In genomic region chr6:92499449-92499848, GRCm38 (mm10) we compare ENCODE assay signal across 13 mouse cellular contexts.
DNase-seq lines count a peak whose midpoint lies in the region; ATAC-seq and TF ChIP-seq lines count a peak whose summit lies in the region.
"Had no signal": no experiment of that assay in that cellular context is flagged by ENCODE, and none has a peak within 500 bp of the region (broad histone marks: within the 10 kb centered on the region; RNA-seq: fewer than 3 reads in every experiment).

No protein-coding gene starts in this region.

- no peak for TF ChIP-seq POLR2A in kidney, adult 2 months (IDR thresholded peaks at IDR 0.05; ENCODE audit: low read depth, low read length)

- WGBS in kidney, adult 2 months, result 72% methylated on average over 4 of the region's 4 CpGs
- 76% methylated on average over 4 of the region's 4 CpGs for WGBS in neural tube, embryonic 15.5 days
- WGBS in forebrain, postnatal 0 days, result 80% methylated on average over 4 of the region's 4 CpGs

- no peak overlapping the region for H3K4me3 ChIP-seq in gastrocnemius, adult 2 months
- no peak overlapping the region for H3K4me3 ChIP-seq in kidney, adult 2 months (ENCODE audit: insufficient read depth, low read depth, low read length)
- no peak overlapping the region for H3K4me3 ChIP-seq in neural tube, embryonic 15.5 days (replicated peaks)
- no peak overlapping the region for H3K4me3 ChIP-seq in forebrain, postnatal 0 days (ENCODE audit: low read depth, low read length)
- H3K4me3 ChIP-seq: limb, embryonic 10.5 days; liver, embryonic 15.5 days; megakaryocyte, embryonic 14.5 days had no signal

- H3K9me3 ChIP-seq in neural tube, embryonic 15.5 days (replicated peaks), result no peaks in the 10 kb centered on the region
- no peaks in the 10 kb centered on the region for H3K9me3 ChIP-seq in forebrain, postnatal 0 days (ENCODE audit: low read length)
- H3K9me3 ChIP-seq: limb, embryonic 10.5 days; liver, embryonic 15.5 days had no signal

- H3K36me3 ChIP-seq in kidney, adult 2 months (ENCODE audit: control insufficient read depth, insufficient read depth, low read length), result no peaks in the 10 kb centered on the region
- H3K36me3 ChIP-seq in neural tube, embryonic 15.5 days, result no peaks in the 10 kb centered on the region
- H3K36me3 ChIP-seq in forebrain, postnatal 0 days (ENCODE audit: insufficient read depth), result no peaks in the 10 kb centered on the region
- H3K36me3 ChIP-seq: limb, embryonic 10.5 days; liver, embryonic 15.5 days had no signal

- no peak overlapping the region for H3K4me2 ChIP-seq in neural tube, embryonic 15.5 days
- no peak overlapping the region for H3K4me2 ChIP-seq in forebrain, postnatal 0 days (ENCODE audit: low read depth)
- H3K4me2 ChIP-seq: liver, embryonic 15.5 days had no signal

- intact Hi-C loops in gastrocnemius, adult 2 months (cut with DNase I), result no loop called here

- DNase-seq in gastrocnemius, adult 2 months, result no peak
- no peak for DNase-seq in gastrocnemius, postnatal 25 days
- no peak for DNase-seq in kidney, adult 2 months
- DNase-seq in kidney, adult 9 months, result no peak
- peak; percentile 76 for DNase-seq in brain, adult 2 months (ENCODE audit: low read depth, low spot score)
- DNase-seq in forebrain, postnatal 0 days, result no peak
- no peak for DNase-seq in ovary, postnatal 36 days (ENCODE audit: low spot score)
- DNase-seq: cerebellum, adult 18-20 months; thymus, postnatal 25 days had no signal

- TF ChIP-seq CTCF in gastrocnemius, adult 2 months (IDR thresholded peaks at IDR 0.05), result no peak
- no peak for TF ChIP-seq CTCF in kidney, adult 2 months (conservative IDR thresholded peaks at IDR 0.05; ENCODE audit: insufficient read depth, insufficient read length, low read depth, low read length)
- no peak for TF ChIP-seq CTCF in forebrain, postnatal 0 days (IDR thresholded peaks at IDR 0.05; ENCODE audit: low read depth)

- no peak overlapping the region for H3K9ac ChIP-seq in neural tube, embryonic 15.5 days (replicated peaks)
- H3K9ac ChIP-seq in forebrain, postnatal 0 days, result no peak overlapping the region
- H3K9ac ChIP-seq: liver, embryonic 15.5 days had no signal

- no peaks in the 10 kb centered on the region for H3K4me1 ChIP-seq in kidney, adult 2 months (ENCODE audit: control insufficient read depth, insufficient read depth, low read length)
- H3K4me1 ChIP-seq in neural tube, embryonic 15.5 days, result peaks cover 21% of the 10 kb centered on the region
- H3K4me1 ChIP-seq in forebrain, postnatal 0 days (ENCODE audit: insufficient read depth), result no peaks in the 10 kb centered on the region
- H3K4me1 ChIP-seq: liver, embryonic 15.5 days; megakaryocyte, embryonic 14.5 days had no signal

- ATAC-seq in neural tube, embryonic 15.5 days (ENCODE audit: low FRiP score), result no peak
- no peak for ATAC-seq in forebrain, postnatal 0 days

- H3K27me3 ChIP-seq in kidney, adult 2 months (replicated peaks; ENCODE audit: control insufficient read depth, insufficient read depth, low read length), result no peaks in the 10 kb centered on the region
- no peaks in the 10 kb centered on the region for H3K27me3 ChIP-seq in neural tube, embryonic 15.5 days (replicated peaks)
- H3K27me3 ChIP-seq in forebrain, postnatal 0 days (ENCODE audit: insufficient read depth, low read length), result no peaks in the 10 kb centered on the region
- H3K27me3 ChIP-seq: liver, embryonic 15.5 days; megakaryocyte, embryonic 14.5 days had no signal

- peak overlapping the region; percentile 5; the same call in 1 of the 2 replicates for H3K27ac ChIP-seq in gastrocnemius, adult 2 months
- H3K27ac ChIP-seq in kidney, adult 2 months (ENCODE audit: insufficient read depth, low read depth, low read length), result 0 out of 2 replicates have a peak overlapping the region, but pooled peaks have one; percentile 22
- 0 out of 2 replicates have a peak overlapping the region, but pooled peaks have one; percentile 18 for H3K27ac ChIP-seq in neural tube, embryonic 15.5 days (replicated peaks)
- H3K27ac ChIP-seq in forebrain, postnatal 0 days (ENCODE audit: low read depth, low read length), result no peak overlapping the region
- H3K27ac ChIP-seq: limb, embryonic 10.5 days; liver, embryonic 15.5 days had no signal
